Mouse (Mus musculus): Measurements from ENCODE around the gene Hist1h4c. TPM values are rescaled to one million over a fixed set of nuclear protein-coding genes. Genes with fewer than 3 reads are reported as not detected.
A peak's percentile ranks its signal among the peaks of the same experiment; 100 is the strongest.
"Not testable (repeated sequence)": the region's sequence is repeated elsewhere in the genome, so short reads cannot be mapped to it uniquely, and the experiment has no call there.

Hist1h4c gene
- polyA plus RNA-seq, 1 experiment from 2014 or later: 3.7 TPM

GRCm38 (mm10) chr13:23706771-23707170, 8.5 kb upstream of the Hist1h4c start:
- Histone ChIP-seq H3K27me3 (replicated peaks; ENCODE audit: insufficient read depth, low read length) (no peaks in the 10 kb centered on the region), H3K27ac (ENCODE audit: low read length) (no peak overlapping the region), H3K4me2 (replicated peaks; ENCODE audit: low read depth, low read length) (no peak overlapping the region), H3K4me1 (ENCODE audit: insufficient read depth, low read depth, low read length) (no peaks in the 10 kb centered on the region), H3K9ac (replicated peaks; ENCODE audit: low read depth) (no peak overlapping the region), H3K36me3 (ENCODE audit: insufficient read depth, low read length) (no peaks in the 10 kb centered on the region), H3K9me3 (ENCODE audit: low read length) (no peaks in the 10 kb centered on the region), H3K4me3 (ENCODE audit: low read depth, low read length) (no peak overlapping the region)
- ATAC-seq: no peak
- 93% methylated on average over 12 of the region's 12 CpGs for WGBS
- DNase-seq (ENCODE audit: low spot score): no peak
- no peak for TF ChIP-seq CTCF (IDR thresholded peaks at IDR 0.05)
- TF ChIP-seq EP300 (IDR thresholded peaks at IDR 0.05): no peak

GRCm38 (mm10) chr13:23705751-23706356, 7.6 kb upstream of the Hist1h4c start:
- Histone ChIP-seq H3K9me3 (ENCODE audit: low read length) (no peaks in the 10 kb centered on the region), H3K4me2 (replicated peaks; ENCODE audit: low read depth, low read length) (no peak overlapping the region), H3K36me3 (ENCODE audit: insufficient read depth, low read length) (no peaks in the 10 kb centered on the region), H3K9ac (replicated peaks; ENCODE audit: low read depth) (no peak overlapping the region), H3K27me3 (replicated peaks; ENCODE audit: insufficient read depth, low read length) (no peaks in the 10 kb centered on the region), H3K27ac (ENCODE audit: low read length) (no peak overlapping the region), H3K4me1 (ENCODE audit: insufficient read depth, low read depth, low read length) (no peaks in the 10 kb centered on the region), H3K4me3 (ENCODE audit: low read depth, low read length) (no peak overlapping the region)
- ATAC-seq: no peak
- WGBS: 82% methylated on average over 7 of the region's 7 CpGs
- TF ChIP-seq EP300 (IDR thresholded peaks at IDR 0.05) (no peak), CTCF (IDR thresholded peaks at IDR 0.05) (no peak)
- DNase-seq (ENCODE audit: low spot score): no peak

- not testable (repeated sequence) for H3K9ac ChIP-seq (replicated peaks; ENCODE audit: low read depth); ATAC-seq; H3K4me1 ChIP-seq (ENCODE audit: insufficient read depth, low read depth, low read length); H3K4me2 ChIP-seq (replicated peaks; ENCODE audit: low read depth, low read length); H3K27me3 ChIP-seq (replicated peaks; ENCODE audit: insufficient read depth, low read length); DNase-seq (ENCODE audit: low spot score); H3K27ac ChIP-seq (ENCODE audit: low read length); H3K9me3 ChIP-seq (ENCODE audit: low read length); H3K4me3 ChIP-seq (ENCODE audit: low read depth, low read length); H3K36me3 ChIP-seq (ENCODE audit: insufficient read depth, low read length)
- 60% methylated on average over 2 of the region's 2 CpGs for WGBS
Measured at GRCm38 (mm10) chr13:23702801-23703200, 4.5 kb upstream of the Hist1h4c start.

- Histone ChIP-seq H3K4me2 (replicated peaks; ENCODE audit: low read depth, low read length) (no peak overlapping the region), H3K36me3 (ENCODE audit: insufficient read depth, low read length) (no peaks in the 10 kb centered on the region), H3K27ac (ENCODE audit: low read length) (no peak overlapping the region), H3K9me3 (ENCODE audit: low read length) (no peaks in the 10 kb centered on the region), H3K4me3 (ENCODE audit: low read depth, low read length) (no peak overlapping the region), H3K4me1 (ENCODE audit: insufficient read depth, low read depth, low read length) (no peaks in the 10 kb centered on the region), H3K9ac (replicated peaks; ENCODE audit: low read depth) (no peak overlapping the region), H3K27me3 (replicated peaks; ENCODE audit: insufficient read depth, low read length) (no peaks in the 10 kb centered on the region)
- TF ChIP-seq CTCF (IDR thresholded peaks at IDR 0.05) (no peak), EP300 (IDR thresholded peaks at IDR 0.05) (no peak)
- ATAC-seq: no peak
- WGBS: 75% methylated on average over 4 of the region's 4 CpGs
- no peak for DNase-seq (ENCODE audit: low spot score)
Measured at GRCm38 (mm10) chr13:23702220-23702619, 4.0 kb upstream of the Hist1h4c start.

- H3K9me3 ChIP-seq (ENCODE audit: low read length): no peaks in the 10 kb centered on the region
- H3K36me3 ChIP-seq (ENCODE audit: insufficient read depth, low read length): no peaks in the 10 kb centered on the region
- no peak overlapping the region for H3K9ac ChIP-seq (replicated peaks; ENCODE audit: low read depth)
- no peak overlapping the region for H3K4me3 ChIP-seq (ENCODE audit: low read depth, low read length)
- H3K4me1 ChIP-seq (ENCODE audit: insufficient read depth, low read depth, low read length): no peaks in the 10 kb centered on the region
- ATAC-seq: peak; percentile 60
- H3K27me3 ChIP-seq (replicated peaks; ENCODE audit: insufficient read depth, low read length): no peaks in the 10 kb centered on the region
- no peak overlapping the region for H3K4me2 ChIP-seq (replicated peaks; ENCODE audit: low read depth, low read length)
- H3K27ac ChIP-seq (ENCODE audit: low read length): no peak overlapping the region
- 12% methylated on average over 8 of the region's 8 CpGs for WGBS
- TF ChIP-seq EP300 (IDR thresholded peaks at IDR 0.05): no peak
- TF ChIP-seq CTCF (IDR thresholded peaks at IDR 0.05): peak; percentile 94
- DNase-seq (ENCODE audit: low spot score): peak; percentile 91
Measured at GRCm38 (mm10) chr13:23700786-23701520, 2.7 kb upstream of the Hist1h4c start.

GRCm38 (mm10) chr13:23699767-23700166, 1.5 kb upstream of the Hist1h4c start:
- WGBS: 66% methylated on average over 3 of the region's 3 CpGs

More at GRCm38 (mm10) chr13:23699767-23700166, 1.5 kb upstream of the Hist1h4c start:
- DNase-seq (ENCODE audit: low spot score) (no peak), ATAC-seq (no peak)
- no peak overlapping the region for H3K4me2 ChIP-seq (replicated peaks; ENCODE audit: low read depth, low read length)
- H3K4me3 ChIP-seq (ENCODE audit: low read depth, low read length): no peak overlapping the region
- H3K9me3 ChIP-seq (ENCODE audit: low read length): no peaks in the 10 kb centered on the region
- H3K4me1 ChIP-seq (ENCODE audit: insufficient read depth, low read depth, low read length): no peaks in the 10 kb centered on the region
- no peak for TF ChIP-seq CTCF (IDR thresholded peaks at IDR 0.05)
- TF ChIP-seq EP300 (IDR thresholded peaks at IDR 0.05): no peak
- no peaks in the 10 kb centered on the region for H3K27me3 ChIP-seq (replicated peaks; ENCODE audit: insufficient read depth, low read length)
- no peak overlapping the region for H3K9ac ChIP-seq (replicated peaks; ENCODE audit: low read depth)
- H3K27ac ChIP-seq (ENCODE audit: low read length): no peak overlapping the region
- H3K36me3 ChIP-seq (ENCODE audit: insufficient read depth, low read length): no peaks in the 10 kb centered on the region

Data from lung, postnatal 0 days (tissue).